Mouse (Mus musculus): ENCODE results near the gene Reep3.

Reep3 gene

DNA sequence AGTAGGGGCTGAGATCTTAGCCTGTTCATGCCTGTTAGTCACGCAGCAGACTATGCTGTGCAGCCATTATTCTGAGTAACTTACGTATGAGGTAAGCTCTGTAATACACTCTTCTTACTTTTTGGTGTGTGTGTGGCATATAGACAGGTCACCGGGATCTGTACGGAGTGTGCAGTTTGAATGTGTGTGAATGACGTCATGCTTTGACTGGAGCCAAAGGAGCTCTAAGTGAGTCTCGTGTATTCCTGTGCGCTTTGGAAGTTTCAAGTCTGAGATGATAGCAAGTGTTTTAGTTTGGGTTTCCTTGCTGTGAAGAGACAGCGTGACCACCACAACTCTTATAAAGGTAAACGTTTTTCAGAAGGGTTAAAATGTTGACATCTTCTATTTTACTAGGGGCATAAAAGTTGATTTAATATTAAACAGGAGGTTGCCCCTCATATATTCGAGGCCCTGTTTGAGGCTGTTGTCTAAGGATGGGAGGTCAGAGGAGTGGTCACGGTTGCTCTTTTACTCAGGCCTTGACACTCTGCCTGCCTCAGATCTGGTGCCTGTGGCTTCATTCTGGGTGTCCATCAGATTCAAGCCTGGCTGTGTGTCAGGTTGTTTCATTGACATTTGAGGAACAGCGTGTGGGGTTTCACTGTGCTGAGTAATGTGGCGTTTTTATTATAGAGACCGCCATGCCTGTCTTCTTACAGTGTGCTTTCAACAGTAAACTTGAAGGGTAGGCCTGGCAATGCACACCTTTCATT, 14.5 kb upstream of the Reep3 start:
- in situ Hi-C loops (cut with MboI, MseI) = loop anchor here (25.0 kb wide), 1 partner anchor 376 kb away; no protein-coding TSS in a partner anchor

- in situ Hi-C loops (cut with MboI, MseI) = loop anchor here (25.0 kb wide), 1 partner anchor 378 kb away; no protein-coding TSS in a partner anchor
Measured at GRCm38 (mm10) chr10:67109635-67110034, 12.9 kb upstream of the Reep3 start.

DNA sequence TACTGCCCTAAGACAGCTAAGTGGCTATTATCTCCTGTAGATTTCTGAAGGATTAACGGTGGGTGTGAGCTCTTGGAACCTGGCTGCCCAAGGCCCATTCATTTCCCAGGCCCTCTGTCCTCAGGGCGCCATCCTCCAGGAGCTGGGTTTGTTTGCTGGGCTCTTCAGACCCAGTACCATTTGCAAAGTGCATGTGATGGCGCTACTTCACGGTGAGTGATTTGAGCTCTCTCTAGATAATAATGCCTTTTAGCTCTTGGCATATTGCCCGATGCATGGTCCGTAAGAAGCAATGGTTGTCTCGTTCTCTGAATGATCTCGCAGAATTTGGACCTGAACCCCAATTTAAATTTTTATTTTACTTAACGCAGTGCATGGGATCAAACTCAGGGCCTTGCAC, 11.4 kb upstream of the Reep3 start:
- in situ Hi-C loops (cut with MboI, MseI) = loop anchor here (25.0 kb wide), 1 partner anchor 379 kb away; no protein-coding TSS in a partner anchor

- in situ Hi-C loops (cut with MboI, MseI) = loop anchor here (25.0 kb wide), 1 partner anchor 380 kb away; no protein-coding TSS in a partner anchor
Measured at GRCm38 (mm10) chr10:67107017-67107761, 10.4 kb upstream of the Reep3 start.

- in situ Hi-C loops (cut with MboI, MseI) = loop anchor here (25.0 kb wide), 1 partner anchor 381 kb away; no protein-coding TSS in a partner anchor
Measured at GRCm38 (mm10) chr10:67106400-67106799, 9.7 kb upstream of the Reep3 start.

DNA sequence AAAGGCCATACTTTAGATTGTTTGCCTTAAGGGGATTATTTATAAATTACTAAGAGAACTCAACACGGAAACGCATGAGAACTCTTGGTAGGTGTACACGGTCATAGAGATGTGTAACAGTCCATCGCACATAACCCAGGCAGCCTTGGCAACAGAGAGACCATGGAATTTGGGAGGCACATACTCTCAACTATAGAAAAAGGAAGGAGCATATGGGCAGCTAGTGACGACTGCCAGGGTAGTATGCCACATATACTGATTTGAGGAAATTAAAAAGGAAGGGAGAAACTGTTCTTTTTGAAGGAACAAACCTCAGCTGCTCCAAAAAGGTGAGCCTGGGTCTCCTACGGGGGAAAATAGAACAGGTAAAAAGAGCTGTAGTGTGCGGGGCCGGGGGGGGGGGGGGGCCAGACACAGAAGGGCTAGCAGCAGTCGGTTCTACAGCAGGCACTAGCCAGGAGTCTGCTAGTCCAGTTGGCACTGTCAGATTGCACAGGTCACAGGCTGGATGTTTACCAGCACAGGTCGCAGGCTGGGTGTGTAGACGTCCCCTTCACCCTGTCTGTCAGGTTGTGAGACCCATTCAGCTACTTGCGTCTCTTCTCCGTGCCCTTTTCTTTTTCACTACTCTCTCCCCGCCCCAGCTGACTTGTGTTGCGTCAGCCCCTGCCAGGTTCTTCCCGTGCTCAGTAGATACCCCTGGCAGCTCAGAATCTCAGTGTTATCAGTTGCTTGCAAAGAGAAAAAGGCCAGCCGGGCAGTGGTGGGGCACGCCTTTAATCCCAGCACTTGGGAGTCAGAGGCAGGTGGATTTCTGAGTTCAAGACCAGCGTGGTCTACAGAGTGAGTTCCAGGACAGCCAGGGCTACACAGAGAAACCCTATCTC, 8.8 kb upstream of the Reep3 start:
- in situ Hi-C loops (cut with MboI, MseI) = loop anchor here (25.0 kb wide), 1 partner anchor 382 kb away; no protein-coding TSS in a partner anchor

DNA sequence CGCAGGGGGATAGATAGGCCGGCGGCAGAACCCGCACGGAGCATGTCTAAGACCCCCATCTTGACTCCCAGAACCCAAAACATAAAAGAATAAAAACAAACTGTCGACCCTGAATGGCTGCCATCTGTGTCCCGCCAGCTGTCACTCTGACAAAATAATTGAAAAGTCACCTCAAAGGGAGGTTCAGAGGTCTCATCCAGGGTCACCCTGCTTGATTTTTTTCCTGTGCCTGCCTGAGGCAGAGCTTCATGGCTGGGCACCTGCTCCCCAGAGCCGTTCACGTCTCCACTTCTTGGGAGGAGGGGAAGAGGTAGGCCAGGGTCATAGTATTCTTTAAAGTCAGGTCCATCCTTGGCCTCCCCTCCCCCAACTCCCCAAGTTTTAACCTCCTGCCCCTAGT, 7.8 kb upstream of the Reep3 start:
- in situ Hi-C loops (cut with MboI, MseI) = loop anchor here (25.0 kb wide), 1 partner anchor 383 kb away; no protein-coding TSS in a partner anchor

DNA sequence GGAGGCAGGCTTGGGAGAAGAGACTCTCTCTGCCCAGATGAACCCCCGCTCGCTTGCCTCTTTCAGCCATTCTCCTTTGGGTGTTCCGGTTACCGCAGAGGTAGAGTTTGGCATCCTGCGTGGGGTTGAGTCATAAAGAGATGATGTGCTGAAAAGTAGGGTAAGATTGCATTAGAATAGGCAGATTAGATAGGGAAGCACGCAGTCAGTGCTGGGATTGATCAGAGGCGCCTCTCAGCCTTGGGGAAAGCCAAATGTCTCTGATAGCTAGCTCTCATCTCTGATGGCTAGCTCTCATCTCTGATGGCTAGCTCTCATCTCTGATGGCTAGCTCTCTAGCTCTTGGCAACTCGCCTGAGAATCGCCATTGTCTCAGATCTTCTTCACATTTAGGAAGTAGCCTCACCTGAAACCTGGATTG, 4.1 kb upstream of the Reep3 start:
- in situ Hi-C loops (cut with MboI, MseI) = loop anchor here (25.0 kb wide), 1 partner anchor 386 kb away; no protein-coding TSS in a partner anchor

GRCm38 (mm10) chr10:67100011-67100661, 3.4 kb upstream of the Reep3 start:
- in situ Hi-C loops (cut with MboI, MseI) = loop anchor here (25.0 kb wide), 1 partner anchor 387 kb away; no protein-coding TSS in a partner anchor

DNA sequence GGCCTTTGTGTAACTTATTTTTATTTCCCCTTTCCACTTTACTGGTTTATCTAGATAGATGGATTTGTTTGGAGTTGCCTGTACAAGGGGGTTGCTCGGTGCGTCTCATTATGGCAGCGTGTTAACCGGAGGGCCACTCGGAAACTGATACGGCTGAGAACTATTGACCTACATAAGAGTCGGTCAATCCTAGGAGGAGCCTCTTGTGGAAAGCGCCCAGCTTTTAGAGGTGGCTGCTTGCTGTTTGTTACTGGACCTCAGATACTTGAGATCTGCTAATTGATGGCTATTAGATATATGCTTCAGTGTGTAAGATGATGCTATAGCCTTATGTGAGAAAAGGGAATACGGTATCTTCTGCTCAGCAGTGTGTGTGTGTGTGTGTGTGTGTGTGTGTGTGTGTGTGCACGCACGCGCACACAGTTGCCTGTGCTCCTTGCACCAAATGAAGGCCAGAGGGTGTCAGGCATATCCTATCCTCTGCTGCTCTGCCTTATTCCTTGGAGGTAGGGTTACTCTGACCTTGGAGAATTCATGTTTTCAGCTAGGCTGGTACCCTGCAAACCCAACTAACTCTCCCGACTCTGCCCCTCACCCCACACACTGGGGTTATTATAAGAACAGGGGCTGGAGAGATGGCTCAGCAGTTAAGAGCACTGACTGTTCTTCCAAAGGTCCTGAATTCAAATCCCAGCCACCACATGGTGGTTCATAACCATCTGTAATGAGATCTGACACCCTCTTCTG, 2.6 kb upstream of the Reep3 start:
- in situ Hi-C loops (cut with MboI, MseI) = no loop called here

DNA sequence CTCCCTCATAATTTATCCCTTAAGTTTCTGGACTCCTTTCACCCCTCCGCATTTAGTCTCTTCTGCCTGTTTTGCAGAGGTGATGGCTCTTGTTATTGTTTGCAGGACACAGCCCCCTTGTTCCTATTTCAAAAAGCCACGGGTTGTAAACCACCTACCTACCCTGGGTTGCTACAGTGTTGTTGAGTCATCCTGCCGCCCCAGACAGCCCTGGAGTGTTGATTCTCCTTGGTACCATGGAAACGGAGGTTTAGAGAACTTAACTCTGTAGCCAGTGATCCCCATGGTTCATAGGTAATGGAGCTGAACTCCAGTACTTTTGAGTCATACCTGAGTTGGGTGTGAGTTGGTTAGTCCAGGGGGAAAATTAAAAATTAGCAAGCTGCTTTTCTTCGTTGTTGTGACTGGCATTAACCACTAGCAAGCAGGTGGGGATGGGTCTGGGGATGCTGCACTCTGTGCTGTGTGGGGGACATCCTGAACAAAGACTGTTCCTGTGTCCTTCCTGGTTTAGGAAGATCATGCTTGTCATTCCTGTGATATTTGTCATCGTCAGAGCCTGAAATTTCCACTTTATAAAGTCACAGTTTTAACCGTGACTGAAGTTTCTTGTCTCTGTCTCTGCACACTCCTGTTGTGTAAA, 1.8 kb upstream of the Reep3 start:
- in situ Hi-C loops (cut with MboI, MseI) = no loop called here

DNA sequence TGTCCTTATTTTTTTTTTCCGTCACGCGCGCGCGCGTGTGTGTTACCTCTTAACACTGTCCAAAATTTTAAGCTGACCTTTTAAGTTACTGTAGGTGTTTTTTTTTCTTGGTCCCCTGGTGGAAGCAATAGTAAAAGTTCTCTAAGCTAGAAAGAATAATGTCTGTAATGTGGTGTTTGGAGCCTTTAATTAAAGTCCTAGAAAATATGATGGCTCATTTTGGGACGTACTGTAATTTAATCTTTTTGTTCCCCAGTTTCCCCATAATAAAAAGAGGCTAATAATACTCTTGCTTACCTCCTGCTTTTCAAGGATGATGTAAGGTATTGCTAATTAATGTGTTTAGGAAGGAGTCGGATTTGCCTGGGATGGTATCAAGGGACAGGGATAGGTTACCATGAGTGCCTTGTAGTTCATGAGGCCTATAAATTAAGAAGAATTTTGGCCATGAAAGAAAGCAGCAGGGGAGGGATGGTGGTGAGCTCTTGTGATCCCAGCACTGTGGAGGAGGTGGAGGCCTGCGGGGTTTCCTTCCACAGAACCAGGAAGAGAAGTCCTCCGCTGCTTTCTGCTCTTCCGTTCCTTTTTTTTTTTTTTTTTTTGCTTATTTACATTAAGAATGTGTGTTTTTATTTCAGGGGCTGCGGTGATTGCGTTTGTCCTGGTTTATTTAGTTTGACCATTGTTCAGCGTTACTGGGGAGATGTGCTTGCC, 849 bp upstream of the Reep3 start:
- in situ Hi-C loops (cut with MboI, MseI) = no loop called here

DNA sequence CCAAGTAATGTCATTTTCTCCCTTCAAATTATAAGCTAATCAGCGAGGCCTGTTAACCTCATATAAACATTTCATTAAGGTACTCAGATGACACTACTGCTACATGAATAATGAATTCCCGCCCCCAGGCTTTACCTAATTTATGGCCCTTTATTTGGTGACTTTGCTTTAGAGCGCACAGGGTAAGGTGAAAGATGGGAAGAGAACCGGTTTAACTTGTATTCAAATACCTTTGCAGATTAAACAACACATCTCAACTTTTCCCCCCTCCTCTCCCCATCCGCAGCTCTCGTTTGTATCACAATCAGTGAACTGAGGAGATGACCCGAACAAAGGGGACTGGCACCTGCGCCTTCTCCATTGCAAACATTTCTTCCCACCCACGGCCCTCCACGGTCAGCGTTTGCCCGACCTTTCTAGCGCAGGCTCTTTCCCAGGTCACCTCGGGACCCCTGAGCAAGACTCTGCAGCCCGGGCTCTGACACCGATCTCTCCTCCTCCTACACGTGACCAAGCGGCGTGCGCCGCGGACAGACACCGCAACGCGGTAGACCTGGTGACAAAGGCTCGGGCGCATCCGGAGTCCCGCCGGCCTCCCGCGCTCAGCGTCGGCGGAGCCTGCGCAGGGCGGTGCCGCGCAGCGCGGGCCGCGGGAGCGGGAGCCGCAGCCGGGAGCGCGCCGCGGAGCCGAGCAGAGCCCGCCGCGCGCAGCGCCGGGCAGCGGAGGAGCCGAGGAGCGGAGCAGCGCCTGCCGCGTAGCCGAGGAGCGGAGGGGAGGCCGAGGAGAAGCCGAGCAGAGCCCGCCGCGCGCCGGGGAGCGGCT, 736 bp downstream of the Reep3 start, which contains the start of gene Jmjd1c:
TSS of gene Jmjd1c (plus strand) at position 328 of the 823 bp plus-strand sequence.
- in situ Hi-C loops (cut with MboI, MseI) = no loop called here

DNA sequence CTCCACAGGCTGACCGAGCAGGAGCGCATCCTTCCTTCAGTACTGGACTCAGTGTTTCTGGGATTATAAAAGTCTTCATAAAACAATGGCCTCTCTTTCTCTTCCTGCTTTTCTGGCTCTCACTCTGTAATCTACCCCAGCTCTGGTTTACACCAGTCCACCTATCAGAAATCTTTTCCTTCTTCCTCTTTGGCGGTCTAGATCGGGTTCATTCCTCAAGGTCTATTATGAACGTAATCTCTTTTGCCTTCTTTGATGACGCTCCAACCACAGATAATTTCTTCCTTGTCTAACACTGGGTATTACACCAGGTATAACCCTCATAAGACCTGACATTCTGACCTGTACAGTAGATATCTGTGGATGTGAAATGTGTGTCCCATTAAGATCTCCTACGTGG, 1.8 kb downstream of the Reep3 start:
- in situ Hi-C loops (cut with MboI, MseI) = no loop called here

DNA sequence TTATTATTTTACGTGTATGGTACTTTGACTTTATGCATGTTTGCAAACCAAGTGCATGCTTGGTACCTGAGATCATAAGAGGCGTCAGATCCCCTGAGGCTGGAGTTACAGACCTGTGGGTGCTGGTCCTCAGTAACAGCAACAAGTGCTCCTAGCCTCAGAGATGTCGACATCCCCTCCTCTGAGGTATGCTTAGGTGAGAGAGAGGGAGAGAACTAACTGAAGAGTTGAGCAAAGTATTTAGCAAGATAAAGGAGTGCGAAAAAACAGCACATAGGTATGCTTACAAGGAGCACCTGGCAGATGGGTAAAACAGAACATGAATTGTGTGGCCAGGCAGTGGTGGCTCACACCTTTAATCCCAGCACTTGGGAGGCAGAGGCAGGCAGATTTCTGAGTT, 6.1 kb downstream of the Reep3 start:
- in situ Hi-C loops (cut with MboI, MseI) = no loop called here

DNA sequence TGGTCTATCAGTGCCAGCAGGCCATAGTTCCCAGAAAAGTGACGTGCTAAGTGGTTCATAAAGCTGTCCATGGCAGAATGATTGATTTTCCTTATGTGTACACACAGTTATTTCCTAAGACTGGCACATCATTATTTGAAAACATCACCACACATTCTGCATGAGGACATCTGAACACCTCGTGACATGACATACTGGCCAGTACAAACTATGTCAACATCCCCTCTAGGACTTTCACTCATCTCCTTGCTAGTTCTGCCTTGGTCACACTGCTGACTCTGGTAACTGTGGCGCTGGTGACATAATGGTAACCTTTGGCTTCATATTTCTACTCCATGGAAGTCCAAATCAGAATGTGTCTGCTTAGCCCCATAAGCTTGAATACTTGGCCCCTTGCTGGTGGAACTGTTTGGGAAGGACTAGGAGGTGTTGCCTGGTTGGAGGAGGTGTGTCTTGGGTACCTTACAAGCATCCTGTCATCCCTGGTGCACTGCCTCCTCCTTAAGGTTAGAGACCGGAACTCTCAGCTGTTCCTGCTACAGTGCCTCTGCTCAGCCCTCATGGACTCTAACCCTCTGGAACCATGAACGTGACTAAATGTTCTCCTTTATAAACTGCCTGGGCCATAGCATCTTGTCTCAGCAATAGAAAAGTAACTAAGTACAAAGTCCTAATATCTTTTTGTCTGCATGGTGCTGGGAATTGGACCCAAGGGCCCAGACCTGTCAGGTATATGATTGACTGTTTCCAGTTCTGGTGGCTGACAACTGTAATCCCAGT, 9.1 kb downstream of the Reep3 start:
- in situ Hi-C loops (cut with MboI, MseI) = no loop called here

DNA sequence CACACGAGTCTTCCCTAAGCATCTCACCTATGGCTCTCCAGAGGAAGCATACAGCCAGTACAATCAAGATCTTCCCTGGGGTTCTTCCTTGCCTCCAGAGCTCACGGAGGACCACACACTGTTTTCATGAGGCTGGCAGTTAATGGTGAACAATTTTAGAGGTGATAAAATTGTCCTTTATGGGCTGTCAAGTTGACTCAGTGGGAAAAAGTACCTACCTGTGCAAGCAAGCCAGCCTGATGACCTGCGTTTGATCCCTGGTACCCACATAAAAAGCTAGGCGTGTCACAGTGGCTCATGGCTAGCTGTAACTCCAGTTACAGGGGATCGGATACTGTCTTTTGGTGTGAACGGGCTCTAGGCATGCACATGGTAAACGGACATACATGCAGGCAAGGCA, 10.8 kb downstream of the Reep3 start:
- in situ Hi-C loops (cut with MboI, MseI) = no loop called here
